Mouse (Mus musculus) bone marrow, adult 2 months (tissue): ENCODE results near the gene Efhd1.

Experiments used
- CTCF ChIP-seq: fragments of 200-500 bp; IDR thresholded peaks from 2 replicates; pipeline ENCODE4 v1.5.1; 2011; ENCODE audit warnings: low read length, control low read depth; ENCODE audit not compliant: control insufficient read depth, insufficient read depth
- POLR2A ChIP-seq: fragments of 200-500 bp; IDR thresholded peaks from 2 replicates; pipeline ENCODE4 v1.6.1; 2011; ENCODE audit warnings: low read depth, mild to moderate bottlenecking, control low read depth, low read length, borderline replicate concordance; ENCODE audit not compliant: control insufficient read depth

- TF ChIP-seq POLR2A (no peak), CTCF (no peak)
Measured at GRCm38 (mm10) chr1:87225739-87226138, 38.4 kb upstream of the Efhd1 start.
